Mouse (Mus musculus) olfactory bulb, adult 2 months (tissue): ENCODE results near the gene Nceh1.

ENCODE experiments used
- CTCF ChIP-seq: fragments of 200-500 bp; IDR thresholded peaks from 2 replicates; pipeline ENCODE4 v1.5.1; 2012; ENCODE audit warnings: low read depth, mild to moderate bottlenecking, low read length, moderate library complexity; ENCODE audit not compliant: insufficient read depth
- POLR2A ChIP-seq: fragments of 200-500 bp; IDR thresholded peaks from 2 replicates; pipeline ENCODE4 v1.6.1; 2012; ENCODE audit warnings: mild to moderate bottlenecking, low read depth, low read length, moderate library complexity; ENCODE audit not compliant: insufficient read depth

- TF ChIP-seq CTCF (no peak), POLR2A (no peak)
These were observed 140.8 kb downstream of the Nceh1 start for GRCm38 (mm10) chr3:27323551-27323950.
